ENCODE assay signal across 16 mouse cellular contexts in genomic region chr5:20748142-20748541, GRCm38 (mm10).
DNase-seq lines count a peak whose midpoint lies in the region; ATAC-seq lines count a peak whose summit lies in the region.
"Had no signal": no experiment of that assay in that cellular context is flagged by ENCODE, and none has a peak within 500 bp of the region (broad histone marks: within the 10 kb centered on the region; RNA-seq: fewer than 3 reads in every experiment).

No protein-coding gene starts in this region.

- no peaks in the 10 kb centered on the region for H3K27me3 ChIP-seq in midbrain, embryonic 11.5 days (ENCODE audit: control insufficient read depth, insufficient read depth, low read length)
- no peaks in the 10 kb centered on the region for H3K27me3 ChIP-seq in midbrain, embryonic 10.5 days (ENCODE audit: low read depth, poor library complexity, severe bottlenecking)
- H3K27me3 ChIP-seq in forebrain, embryonic 14.5 days (replicated peaks; ENCODE audit: control insufficient read depth, insufficient read depth, low read length) = no peaks in the 10 kb centered on the region
- no peaks in the 10 kb centered on the region for H3K27me3 ChIP-seq in hindbrain, embryonic 14.5 days (ENCODE audit: control insufficient read depth, insufficient read depth, low read length)
- H3K27me3 ChIP-seq in neural tube, embryonic 14.5 days (ENCODE audit: control insufficient read depth, insufficient read depth, low read length) = no peaks in the 10 kb centered on the region
- H3K27me3 ChIP-seq in liver, embryonic 11.5 days (replicated peaks; ENCODE audit: control insufficient read depth, insufficient read depth, low read length) = no peaks in the 10 kb centered on the region
- H3K27me3 ChIP-seq: heart, embryonic 13.5 days; liver, embryonic 12.5 days had no signal

- H3K36me3 ChIP-seq in midbrain, embryonic 11.5 days (ENCODE audit: control insufficient read depth, insufficient read depth, low read length) = no peaks in the 10 kb centered on the region
- no peaks in the 10 kb centered on the region for H3K36me3 ChIP-seq in midbrain, embryonic 10.5 days
- H3K36me3 ChIP-seq in forebrain, embryonic 14.5 days (ENCODE audit: control insufficient read depth, insufficient read depth, low read length) = no peaks in the 10 kb centered on the region
- no peaks in the 10 kb centered on the region for H3K36me3 ChIP-seq in hindbrain, embryonic 14.5 days (replicated peaks; ENCODE audit: control insufficient read depth, insufficient read depth)
- no peaks in the 10 kb centered on the region for H3K36me3 ChIP-seq in neural tube, embryonic 14.5 days (ENCODE audit: control insufficient read depth, insufficient read depth, low read length)
- H3K36me3 ChIP-seq in liver, embryonic 11.5 days (ENCODE audit: control insufficient read depth, insufficient read depth, low read length) = no peaks in the 10 kb centered on the region
- H3K36me3 ChIP-seq: heart, embryonic 13.5 days; liver, embryonic 12.5 days had no signal

- H3K27ac ChIP-seq in midbrain, embryonic 11.5 days (ENCODE audit: low read depth, low read length) = no peak overlapping the region
- no peak overlapping the region for H3K27ac ChIP-seq in midbrain, embryonic 10.5 days (replicated peaks)
- no peak overlapping the region for H3K27ac ChIP-seq in forebrain, embryonic 14.5 days (ENCODE audit: low read depth, low read length)
- no peak overlapping the region for H3K27ac ChIP-seq in hindbrain, embryonic 14.5 days
- no peak overlapping the region for H3K27ac ChIP-seq in neural tube, embryonic 14.5 days (ENCODE audit: low read depth, low read length)
- no peak overlapping the region for H3K27ac ChIP-seq in liver, embryonic 11.5 days (ENCODE audit: low read depth, low read length)
- H3K27ac ChIP-seq: heart, embryonic 13.5 days; liver, embryonic 12.5 days had no signal

- ATAC-seq in midbrain, embryonic 11.5 days (ENCODE audit: low FRiP score) = peak; percentile 43
- peak; percentile 69 for ATAC-seq in forebrain, embryonic 14.5 days
- ATAC-seq in hindbrain, embryonic 14.5 days (ENCODE audit: low FRiP score) = 0 out of 2 replicates have a peak, but pooled peaks have one; percentile 41
- peak; percentile 45; the same call in 1 of the 2 replicates for ATAC-seq in neural tube, embryonic 14.5 days (ENCODE audit: low read depth)
- no peak for ATAC-seq in liver, embryonic 11.5 days (replicated peaks; ENCODE audit: low FRiP score)
- ATAC-seq: inflammation-experienced regulatory T-cells, adult 6 months; liver, embryonic 12.5 days had no signal

- WGBS in midbrain, embryonic 11.5 days = 68% methylated on average over 4 of the region's 4 CpGs
- WGBS in midbrain, embryonic 10.5 days = 81% methylated on average over 4 of the region's 4 CpGs
- WGBS in forebrain, embryonic 14.5 days = 6% methylated on average over 4 of the region's 4 CpGs
- 31% methylated on average over 4 of the region's 4 CpGs for WGBS in hindbrain, embryonic 14.5 days
- 33% methylated on average over 4 of the region's 4 CpGs for WGBS in neural tube, embryonic 14.5 days
- 77% methylated on average over 4 of the region's 4 CpGs for WGBS in liver, embryonic 11.5 days

- no peak overlapping the region for H3K4me2 ChIP-seq in midbrain, embryonic 11.5 days
- H3K4me2 ChIP-seq in forebrain, embryonic 14.5 days (ENCODE audit: low read length) = no peak overlapping the region
- H3K4me2 ChIP-seq in hindbrain, embryonic 14.5 days (replicated peaks) = no peak overlapping the region
- H3K4me2 ChIP-seq in neural tube, embryonic 14.5 days (ENCODE audit: low read depth, low read length) = no peak overlapping the region
- H3K4me2 ChIP-seq in liver, embryonic 11.5 days = no peak overlapping the region
- H3K4me2 ChIP-seq: heart, embryonic 13.5 days; liver, embryonic 12.5 days; lung, embryonic 14.5 days had no signal

- peaks cover 12% of the 10 kb centered on the region for H3K4me1 ChIP-seq in midbrain, embryonic 11.5 days (ENCODE audit: control insufficient read depth, insufficient read depth, low read length)
- H3K4me1 ChIP-seq in midbrain, embryonic 10.5 days = peaks cover 30% of the 10 kb centered on the region
- H3K4me1 ChIP-seq in forebrain, embryonic 14.5 days (ENCODE audit: control insufficient read depth, insufficient read depth, low read length) = peaks cover 24% of the 10 kb centered on the region
- 0 out of 2 replicates have a peak, but pooled peaks cover 19% of the 10 kb centered on the region for H3K4me1 ChIP-seq in hindbrain, embryonic 14.5 days (replicated peaks; ENCODE audit: control insufficient read depth, insufficient read depth, low read length)
- H3K4me1 ChIP-seq in neural tube, embryonic 14.5 days (ENCODE audit: control insufficient read depth, insufficient read depth, low read length) = 0 out of 2 replicates have a peak, but pooled peaks cover 3% of the 10 kb centered on the region
- H3K4me1 ChIP-seq in liver, embryonic 11.5 days (replicated peaks; ENCODE audit: control insufficient read depth, insufficient read depth, low read length) = no peaks in the 10 kb centered on the region
- H3K4me1 ChIP-seq: heart, embryonic 13.5 days; liver, embryonic 12.5 days had no signal

- peak; percentile 44 for DNase-seq in midbrain, embryonic 11.5 days (ENCODE audit: low spot score, missing footprints)
- DNase-seq in midbrain, embryonic 10.5 days (ENCODE audit: low spot score) = no peak
- DNase-seq in forebrain, embryonic 14.5 days (ENCODE audit: low spot score) = peak; percentile 76
- DNase-seq in hindbrain, embryonic 14.5 days (ENCODE audit: low spot score) = no peak
- DNase-seq in liver, embryonic 11.5 days (ENCODE audit: low spot score) = no peak
- no peak for DNase-seq in urinary bladder, adult 2 months (ENCODE audit: low spot score)
- DNase-seq: cerebellum, adult 8-10 months; kidney, adult 9 months; kidney, postnatal 4 days; lung, embryonic 14.5 days; lung, postnatal 4 days; thymus, postnatal 36 days had no signal

- no peak overlapping the region for H3K9ac ChIP-seq in midbrain, embryonic 11.5 days (ENCODE audit: low read length)
- H3K9ac ChIP-seq in forebrain, embryonic 14.5 days (ENCODE audit: low read length) = no peak overlapping the region
- H3K9ac ChIP-seq in hindbrain, embryonic 14.5 days = no peak overlapping the region
- H3K9ac ChIP-seq in neural tube, embryonic 14.5 days (replicated peaks; ENCODE audit: low read depth, low read length) = no peak overlapping the region
- H3K9ac ChIP-seq in liver, embryonic 11.5 days (ENCODE audit: low read depth, low read length) = no peak overlapping the region
- H3K9ac ChIP-seq: heart, embryonic 13.5 days; liver, embryonic 12.5 days; lung, embryonic 14.5 days had no signal

- no peaks in the 10 kb centered on the region for H3K9me3 ChIP-seq in midbrain, embryonic 11.5 days (ENCODE audit: control insufficient read depth, low read length)
- H3K9me3 ChIP-seq in midbrain, embryonic 10.5 days (replicated peaks) = no peaks in the 10 kb centered on the region
- H3K9me3 ChIP-seq in forebrain, embryonic 14.5 days (replicated peaks; ENCODE audit: control insufficient read depth, low read length) = no peaks in the 10 kb centered on the region
- H3K9me3 ChIP-seq in hindbrain, embryonic 14.5 days (ENCODE audit: control insufficient read depth, low read length) = no peaks in the 10 kb centered on the region
- no peaks in the 10 kb centered on the region for H3K9me3 ChIP-seq in neural tube, embryonic 14.5 days (ENCODE audit: control insufficient read depth, low read length)
- H3K9me3 ChIP-seq in liver, embryonic 11.5 days (ENCODE audit: control insufficient read depth, low read length) = no peaks in the 10 kb centered on the region
- H3K9me3 ChIP-seq: heart, embryonic 13.5 days; liver, embryonic 12.5 days had no signal

- no peak overlapping the region for H3K4me3 ChIP-seq in midbrain, embryonic 11.5 days (ENCODE audit: low read depth, low read length)
- H3K4me3 ChIP-seq in midbrain, embryonic 10.5 days = no peak overlapping the region
- no peak overlapping the region for H3K4me3 ChIP-seq in forebrain, embryonic 14.5 days (ENCODE audit: low read depth, low read length)
- no peak overlapping the region for H3K4me3 ChIP-seq in hindbrain, embryonic 14.5 days (replicated peaks; ENCODE audit: low read length)
- H3K4me3 ChIP-seq in neural tube, embryonic 14.5 days (ENCODE audit: low read depth, low read length) = no peak overlapping the region
- H3K4me3 ChIP-seq in liver, embryonic 11.5 days (ENCODE audit: low read depth, low read length) = no peak overlapping the region
- H3K4me3 ChIP-seq: heart, embryonic 13.5 days; liver, embryonic 12.5 days had no signal

Comparison
In these comparisons a context has a peak if more than half of its experiments do, and no peak if none do; other contexts are left out.
1. DNase-seq: peak in midbrain, embryonic 11.5 days (single experiment) and forebrain, embryonic 14.5 days (single experiment); none in midbrain, embryonic 10.5 days (single experiment), hindbrain, embryonic 14.5 days (single experiment), liver, embryonic 11.5 days (single experiment) and urinary bladder, adult 2 months (single experiment).